Mouse (Mus musculus) olfactory bulb, adult 2 months (tissue): ENCODE measurements around the gene Zfp592. TPM values are rescaled to one million over a fixed set of nuclear protein-coding genes. Genes with fewer than 3 reads are reported as not detected.

Experiments
- H3K27ac ChIP-seq: fragments of 200-500 bp; 2 replicates; pipeline ENCODE4 v1.5.1; 2012; ENCODE audit warnings: low read depth, low read length; ENCODE audit not compliant: insufficient read depth
- H3K4me1 ChIP-seq: fragments of 200-500 bp; 2 replicates; pipeline ENCODE4 v1.6.1; 2012; ENCODE audit warnings: low read length; ENCODE audit not compliant: control insufficient read depth, insufficient read depth
- H3K4me3 ChIP-seq: fragments of 200-500 bp; 2 replicates; pipeline ENCODE4 v1.5.1; 2012; ENCODE audit warnings: mild to moderate bottlenecking, low read depth, low read length, moderate library complexity; ENCODE audit not compliant: insufficient read depth
- CTCF ChIP-seq: fragments of 200-500 bp; IDR thresholded peaks from 2 replicates; pipeline ENCODE4 v1.5.1; 2012; ENCODE audit warnings: low read depth, mild to moderate bottlenecking, low read length, moderate library complexity; ENCODE audit not compliant: insufficient read depth
- POLR2A ChIP-seq: fragments of 200-500 bp; IDR thresholded peaks from 2 replicates; pipeline ENCODE4 v1.6.1; 2012; ENCODE audit warnings: mild to moderate bottlenecking, low read depth, low read length, moderate library complexity; ENCODE audit not compliant: insufficient read depth
- WGBS: fragments of 180-500 bp; shearing (Covaris S2); methylation state at CpG from one replicate; pipeline ENCODE4 v1.1.7; 2018; 5-methylcytosine and 5-hydroxymethylcytosine counted together
- polyA plus RNA-seq: library from polyadenylated mRNA; stranded (reverse); fragments of >200 nt; gene quantifications from 2 replicates; pipeline ENCODE4 v1.2.4, GENCODE M21; 2012; ENCODE audit warnings: low replicate concordance; ENCODE audit not compliant: missing spikeins, insufficient read depth, insufficient read length

Zfp592 gene
- polyA plus RNA-seq, 1 experiment, result not detected

- no peak overlapping the region for H3K27ac ChIP-seq
- 71% methylated on average over 3 of the region's 3 CpGs for WGBS
- no peaks in the 10 kb centered on the region for H3K4me1 ChIP-seq
- no peak overlapping the region for H3K4me3 ChIP-seq
- TF ChIP-seq POLR2A (no peak), CTCF (no peak)
These were observed 14.8 kb downstream of the Zfp592 start for GRCm38 (mm10) chr7:81008285-81008684.

GRCm38 (mm10) chr7:81011576-81011975 lies 18.1 kb downstream of the Zfp592 start:
- TF ChIP-seq POLR2A (no peak), CTCF (no peak)
- no peak overlapping the region for H3K27ac ChIP-seq
- H3K4me3 ChIP-seq, result no peak overlapping the region
- 91% methylated on average over 3 of the region's 3 CpGs for WGBS
- H3K4me1 ChIP-seq, result no peaks in the 10 kb centered on the region

- Histone ChIP-seq H3K27ac (no peak overlapping the region), H3K4me1 (peaks cover 15% of the 10 kb centered on the region), H3K4me3 (no peak overlapping the region)
- WGBS, result 65% methylated on average over 11 of the region's 11 CpGs
- TF ChIP-seq CTCF (no peak), POLR2A (no peak)
These were observed 26.8 kb downstream of the Zfp592 start for GRCm38 (mm10) chr7:81020307-81020706.

- Histone ChIP-seq H3K4me1 (peaks cover 15% of the 10 kb centered on the region), H3K4me3 (no peak overlapping the region), H3K27ac (no peak overlapping the region)
- no peak for TF ChIP-seq POLR2A
- TF ChIP-seq CTCF, result no peak
These were observed 29.2 kb downstream of the Zfp592 start for GRCm38 (mm10) chr7:81022731-81023130.

- 44% methylated on average over 5 of the region's 5 CpGs for WGBS
- H3K27ac ChIP-seq, result no peak overlapping the region
- TF ChIP-seq CTCF, result no peak
- TF ChIP-seq POLR2A, result no peak
- H3K4me3 ChIP-seq, result no peak overlapping the region
- H3K4me1 ChIP-seq, result peaks cover 15% of the 10 kb centered on the region
These were observed 30.6 kb downstream of the Zfp592 start for GRCm38 (mm10) chr7:81024118-81024517.

- 80% methylated on average over 9 of the region's 9 CpGs for WGBS
- H3K4me1 ChIP-seq, result peaks cover 15% of the 10 kb centered on the region
- no peak overlapping the region for H3K27ac ChIP-seq
- H3K4me3 ChIP-seq, result no peak overlapping the region
- no peak for TF ChIP-seq CTCF
- no peak for TF ChIP-seq POLR2A
These were observed 31.2 kb downstream of the Zfp592 start for GRCm38 (mm10) chr7:81024651-81025050.

GRCm38 (mm10) chr7:81025751-81026150 lies 32.3 kb downstream of the Zfp592 start:
- WGBS, result 47% methylated on average over 2 of the region's 2 CpGs
- Histone ChIP-seq H3K27ac (no peak overlapping the region), H3K4me3 (no peak overlapping the region), H3K4me1 (peaks cover 15% of the 10 kb centered on the region)
- TF ChIP-seq POLR2A (no peak), CTCF (no peak)

GRCm38 (mm10) chr7:81039711-81040110 lies 46.2 kb downstream of the Zfp592 start:
- 51% methylated on average over 2 of the region's 2 CpGs for WGBS
- TF ChIP-seq POLR2A (no peak), CTCF (no peak)

GRCm38 (mm10) chr7:81043023-81043620 lies 49.6 kb downstream of the Zfp592 start:
- WGBS, result 45% methylated on average over 5 of the region's 5 CpGs
- TF ChIP-seq POLR2A (no peak), CTCF (no peak)
- H3K27ac ChIP-seq, result no peak overlapping the region
- H3K4me1 ChIP-seq, result no peaks in the 10 kb centered on the region
- no peak overlapping the region for H3K4me3 ChIP-seq

More at GRCm38 (mm10) chr7:81039711-81040110, 46.2 kb downstream of the Zfp592 start:
- H3K4me1 ChIP-seq, result no peaks in the 10 kb centered on the region
- H3K27ac ChIP-seq, result no peak overlapping the region
- H3K4me3 ChIP-seq, result no peak overlapping the region

GRCm38 (mm10) chr7:81047847-81048246 lies 54.4 kb downstream of the Zfp592 start:
- 86% methylated on average over 3 of the region's 3 CpGs for WGBS
- TF ChIP-seq CTCF (no peak), POLR2A (no peak)
- Histone ChIP-seq H3K27ac (no peak overlapping the region), H3K4me1 (no peaks in the 10 kb centered on the region), H3K4me3 (no peak overlapping the region)
